Mouse (Mus musculus) inflammation-experienced regulatory T-cells, adult 6 months (primary cell): Measurements from ENCODE around the gene Tpcn1. TPM values are rescaled to one million over a fixed set of nuclear protein-coding genes. Genes with fewer than 3 reads are reported as not detected.

Source experiments
- ATAC-seq: one replicate; pipeline ENCODE4 v1.8.0; 2017
- polyA plus RNA-seq, 3 experiments: library from polyadenylated mRNA; unstranded; fragments of 100-300 nt; shearing (Covaris generic); gene quantifications; one replicate each; pipeline ENCODE4 v1.2.1; 2017

The Tpcn1 gene
- polyA plus RNA-seq = 10 to 100 TPM in 2 of 3 experiments, 1 to 10 TPM in 1; 6.4 to 15.8 (median 12.6) TPM

- peak; percentile 91 for ATAC-seq
Observed at GRCm38 (mm10) chr5:120588569-120589094, at the start of gene Tpcn1, which contains the start of gene Iqcd. Gene Tpcn1, minus strand, starts transcription at chr5:120588673. Gene Iqcd, plus strand, starts transcription at chr5:120589016.

GRCm38 (mm10) chr5:120635633-120636032, 47.2 kb upstream of the Tpcn1 start:
- no peak for ATAC-seq

- no peak for ATAC-seq
Observed at GRCm38 (mm10) chr5:120634860-120635259, 46.4 kb upstream of the Tpcn1 start.

GRCm38 (mm10) chr5:120634131-120634530, 45.7 kb upstream of the Tpcn1 start, which contains the start of gene Cfap73:
Gene Cfap73, minus strand, starts transcription at chr5:120634235.
- ATAC-seq = no peak

- ATAC-seq = no peak
Observed at GRCm38 (mm10) chr5:120631892-120632291, 43.4 kb upstream of the Tpcn1 start.

- no peak for ATAC-seq
Observed at GRCm38 (mm10) chr5:120631128-120631527, 42.7 kb upstream of the Tpcn1 start.

- no peak for ATAC-seq
Observed at GRCm38 (mm10) chr5:120628624-120629023, 40.2 kb upstream of the Tpcn1 start.

- ATAC-seq = no peak
Observed at GRCm38 (mm10) chr5:120627515-120628300, 39.2 kb upstream of the Tpcn1 start.

GRCm38 (mm10) chr5:120626399-120626798, 37.9 kb upstream of the Tpcn1 start:
- no peak for ATAC-seq

GRCm38 (mm10) chr5:120624427-120624826, 36.0 kb upstream of the Tpcn1 start:
- no peak for ATAC-seq

GRCm38 (mm10) chr5:120622198-120622851, 33.9 kb upstream of the Tpcn1 start:
- ATAC-seq = peak; percentile 39

GRCm38 (mm10) chr5:120621846-120622197, 33.3 kb upstream of the Tpcn1 start:
- ATAC-seq = no peak

- ATAC-seq = peak; percentile 73
Observed at GRCm38 (mm10) chr5:120621078-120621765, 32.7 kb upstream of the Tpcn1 start.

GRCm38 (mm10) chr5:120620375-120621077, 32.1 kb upstream of the Tpcn1 start:
- ATAC-seq = peak; percentile 49

GRCm38 (mm10) chr5:120619201-120619600, 30.7 kb upstream of the Tpcn1 start:
- no peak for ATAC-seq

- no peak for ATAC-seq
Observed at GRCm38 (mm10) chr5:120618778-120619177, 30.3 kb upstream of the Tpcn1 start.

- ATAC-seq = no peak
Observed at GRCm38 (mm10) chr5:120615903-120616302, 27.4 kb upstream of the Tpcn1 start.

- peak; percentile 86 for ATAC-seq
Observed at GRCm38 (mm10) chr5:120612822-120613604, 24.5 kb upstream of the Tpcn1 start.

- ATAC-seq = peak; percentile 76
Observed at GRCm38 (mm10) chr5:120612442-120612821, 24.0 kb upstream of the Tpcn1 start, which contains the start of the genes Rita1 and Ddx54. Gene Rita1, minus strand, starts transcription at chr5:120612589. Gene Ddx54, plus strand, starts transcription at chr5:120612739.

GRCm38 (mm10) chr5:120611416-120611815, 22.9 kb upstream of the Tpcn1 start:
- no peak for ATAC-seq

GRCm38 (mm10) chr5:120610906-120611305, 22.4 kb upstream of the Tpcn1 start:
- ATAC-seq = no peak
